Mouse (Mus musculus) C3H10T1/2 (cell line): ENCODE measurements around the gene 5430419D17Rik. TPM values are rescaled to one million over a fixed set of nuclear protein-coding genes. Genes with fewer than 3 reads are reported as not detected.

Experiments
- polyA plus RNA-seq, 2 experiments: library from polyadenylated mRNA; unstranded; fragments of >200 nt; fragmentation: generic; extraction: Trizol; gene quantifications; one replicate each; pipeline ENCODE4 v1.2.1; 2012; ENCODE audit warnings: missing spikeins in 2 of 2

5430419D17Rik gene
- polyA plus RNA-seq = under 1 TPM; 0.01 to 0.02 TPM

GRCm38 (mm10) chr7:131174121-131174520, at the start of gene 5430419D17Rik:
Gene 5430419D17Rik, plus strand, starts transcription at chr7:131174402.

DNA sequence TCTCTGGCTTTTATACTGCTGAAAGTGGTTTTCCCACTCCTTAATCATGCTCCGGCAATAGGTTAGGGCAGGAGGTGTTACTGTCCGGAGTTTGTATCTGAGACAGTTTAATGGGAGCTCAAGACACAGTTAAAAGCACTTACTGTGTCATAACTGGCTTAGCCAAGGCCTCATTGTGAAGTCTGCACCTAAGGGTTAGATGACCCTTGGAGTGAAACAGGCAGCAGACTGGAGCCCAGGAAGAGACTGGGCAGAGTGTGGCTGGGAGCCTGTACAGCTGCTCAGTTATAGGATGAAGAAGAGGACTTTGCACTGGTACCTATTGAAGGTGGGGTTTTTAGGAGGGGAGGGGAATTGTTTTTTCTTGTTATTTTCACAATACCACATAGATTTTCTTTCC, 28.0 kb upstream of the 5430419D17Rik start, which contains the start of gene 4933402N03Rik:
TSS of gene 4933402N03Rik (minus strand) at position 101 of the 400 bp plus-strand sequence.

DNA sequence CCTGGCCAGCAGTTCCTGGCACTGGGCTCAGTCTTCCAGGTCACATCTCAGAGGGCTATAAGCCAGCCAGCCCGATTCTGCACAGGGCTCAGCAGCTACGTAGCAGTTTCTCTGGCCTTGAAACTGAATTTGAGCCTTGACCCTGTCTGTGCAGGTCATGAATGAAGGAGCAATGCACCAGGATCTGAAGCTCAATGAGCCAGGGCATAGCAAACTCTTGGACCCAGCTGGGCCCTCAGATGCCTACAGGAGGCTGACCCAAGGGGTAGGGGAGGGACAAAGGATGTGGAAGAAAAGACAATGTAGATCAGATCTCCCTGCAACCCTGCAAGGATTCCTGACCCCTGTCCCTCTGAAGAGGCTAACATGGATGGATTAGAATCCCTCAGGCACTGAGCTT, 148.0 kb downstream of the 5430419D17Rik start, which contains the start of gene Cuzd1:
TSS of gene Cuzd1 (minus strand) at position 101 of the 400 bp plus-strand sequence.

DNA sequence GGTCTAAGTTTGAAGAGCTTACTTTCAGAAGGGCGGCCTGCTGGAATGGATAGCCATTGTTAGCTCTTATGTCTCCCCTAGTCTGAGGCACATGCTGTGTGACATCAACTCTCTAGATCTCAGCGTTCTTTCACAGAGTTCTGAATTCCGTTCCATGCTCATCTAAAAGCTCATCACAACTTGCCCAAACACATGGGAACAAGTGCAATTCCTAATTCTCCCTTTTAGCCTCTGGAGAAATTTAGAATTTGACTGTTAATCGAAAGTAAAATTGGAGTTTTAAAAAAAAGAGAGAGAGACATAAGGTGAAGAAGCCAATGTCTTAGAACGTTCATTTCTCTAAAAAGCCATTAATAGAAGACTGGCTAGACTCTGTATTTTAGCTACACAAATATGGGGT, 155.2 kb downstream of the 5430419D17Rik start, which contains the start of gene Fam24b:
TSS of gene Fam24b (minus strand) at position 101 of the 400 bp plus-strand sequence.

DNA sequence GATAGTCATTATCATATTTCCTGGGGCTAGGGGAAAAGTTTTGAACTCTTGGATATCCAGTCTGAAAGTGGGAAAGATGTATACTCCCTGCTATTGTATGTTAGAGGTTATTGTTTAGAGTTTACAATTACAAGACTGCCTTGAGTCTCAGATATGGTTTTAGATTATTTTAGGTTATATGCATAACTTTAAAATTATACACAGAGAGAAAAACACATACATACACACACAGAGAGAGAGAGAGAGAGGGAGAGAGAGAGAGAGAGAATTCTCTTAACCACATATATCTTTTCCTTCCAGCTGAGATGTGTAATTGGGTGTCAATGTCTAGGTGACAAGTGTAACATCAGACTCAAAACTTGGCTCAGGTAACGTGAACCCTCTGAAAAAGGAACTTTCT, 159.4 kb downstream of the 5430419D17Rik start, which contains the start of gene Fam24a:
TSS of gene Fam24a (plus strand) at position 301 of the 400 bp plus-strand sequence.

Other genes with a start within 250 kb of the 5430419D17Rik start
- gene Htra1, start 238.3 kb upstream of the 5430419D17Rik start, polyA plus RNA-seq = 10 to 100 TPM in 1 of 2 experiments, 1 to 10 TPM in 1; 2.4 to 10.6 TPM
- gene Dmbt1, start 142.3 kb upstream of the 5430419D17Rik start, polyA plus RNA-seq = not detected
- gene 4933402N03Rik, start 28.1 kb upstream of the 5430419D17Rik start, polyA plus RNA-seq = not detected
- gene Cuzd1, start 147.9 kb downstream of the 5430419D17Rik start, polyA plus RNA-seq = not detected
- gene Fam24b, start 155.1 kb downstream of the 5430419D17Rik start, polyA plus RNA-seq = under 1 TPM in 1 of 2 experiments, not detected in 1; 0.15 TPM
- not detected for gene Fam24a, start 159.5 kb downstream of the 5430419D17Rik start, polyA plus RNA-seq
- gene 2310057M21Rik, start 188.4 kb downstream of the 5430419D17Rik start, polyA plus RNA-seq = 1 to 10 TPM; 1.1 to 3.5 TPM
- 10 to 100 TPM; 11.3 to 29.2 TPM for gene Pstk, start 196.7 kb downstream of the 5430419D17Rik start, polyA plus RNA-seq
- 1 to 10 TPM; 2.3 to 3.4 TPM for gene Ikzf5, start 236.1 kb downstream of the 5430419D17Rik start, polyA plus RNA-seq
- 10 to 100 TPM in 1 of 2 experiments, under 1 TPM in 1; 0.60 to 17.5 TPM for gene Acadsb, start 236.2 kb downstream of the 5430419D17Rik start, polyA plus RNA-seq